Mouse (Mus musculus) T-helper 1 cell (primary cell): ENCODE data around the gene Msantd1.

Experiments used
- in situ Hi-C: fragments of 300-600 bp; cut with MboI, MseI; formaldehyde crosslinking; loops from one replicate; pipeline ENCODE4 v1.15.1; 2025; ENCODE audit warnings: high pct_unique_total_duplicates

The Msantd1 gene

GRCm38 (mm10) chr5:34924519-34924918 lies 16.7 kb downstream of the Msantd1 start:
- in situ Hi-C loops = no loop called here

GRCm38 (mm10) chr5:34927648-34928047 lies 19.8 kb downstream of the Msantd1 start:
- in situ Hi-C loops = no loop called here

GRCm38 (mm10) chr5:34930151-34930975 lies 22.6 kb downstream of the Msantd1 start:
- in situ Hi-C loops = no loop called here

- in situ Hi-C loops = no loop called here
Observed at GRCm38 (mm10) chr5:34931091-34931490, 23.3 kb downstream of the Msantd1 start.

- in situ Hi-C loops = no loop called here
Observed at GRCm38 (mm10) chr5:34931516-34932457, 24.0 kb downstream of the Msantd1 start.

- in situ Hi-C loops = no loop called here
Observed at GRCm38 (mm10) chr5:34932458-34932806, 24.6 kb downstream of the Msantd1 start.

- in situ Hi-C loops = no loop called here
Observed at GRCm38 (mm10) chr5:34933461-34933860, 25.6 kb downstream of the Msantd1 start.

- in situ Hi-C loops = loop anchor here (10.0 kb wide), 1 partner anchor 447 kb away; no protein-coding TSS in a partner anchor
Observed at GRCm38 (mm10) chr5:34941710-34942470, 34.1 kb downstream of the Msantd1 start.

- in situ Hi-C loops = loop anchor here (10.0 kb wide), 1 partner anchor 449 kb away; no protein-coding TSS in a partner anchor
Observed at GRCm38 (mm10) chr5:34943428-34943827, 35.6 kb downstream of the Msantd1 start.

- in situ Hi-C loops = loop anchor here (10.0 kb wide), 1 partner anchor 454 kb away; no protein-coding TSS in a partner anchor
Observed at GRCm38 (mm10) chr5:34948861-34949760, 41.3 kb downstream of the Msantd1 start, which contains the start of gene Rgs12. Rgs12 (plus strand) TSS chr5:34949445.

- in situ Hi-C loops = loop anchor here (10.0 kb wide), 1 partner anchor 455 kb away; no protein-coding TSS in a partner anchor
Observed at GRCm38 (mm10) chr5:34949769-34950211, 42.0 kb downstream of the Msantd1 start.

GRCm38 (mm10) chr5:34950486-34951160 lies 42.8 kb downstream of the Msantd1 start:
- in situ Hi-C loops = no loop called here

GRCm38 (mm10) chr5:34951161-34951834 lies 43.5 kb downstream of the Msantd1 start:
- in situ Hi-C loops = no loop called here

- in situ Hi-C loops = no loop called here
Observed at GRCm38 (mm10) chr5:34954508-34954907, 46.7 kb downstream of the Msantd1 start.

- in situ Hi-C loops = no loop called here
Observed at GRCm38 (mm10) chr5:34955630-34956029, 47.8 kb downstream of the Msantd1 start.

GRCm38 (mm10) chr5:34956151-34956550 lies 48.3 kb downstream of the Msantd1 start:
- in situ Hi-C loops = no loop called here

- in situ Hi-C loops = no loop called here
Observed at GRCm38 (mm10) chr5:34957015-34957414, 49.2 kb downstream of the Msantd1 start.

GRCm38 (mm10) chr5:34960021-34960420 lies 52.2 kb downstream of the Msantd1 start:
- in situ Hi-C loops = no loop called here

GRCm38 (mm10) chr5:34965531-34965930 lies 57.7 kb downstream of the Msantd1 start:
- in situ Hi-C loops = no loop called here
